Mouse (Mus musculus): ENCODE results near the gene Adra2c.

- no peak for TF ChIP-seq E2F4 (IDR thresholded peaks at IDR 0.05; ENCODE audit: insufficient read depth)
- TF ChIP-seq POLR2A (IDR thresholded peaks at IDR 0.05; ENCODE audit: insufficient read length, low read depth): no peak
- no peak for TF ChIP-seq TCF12 (IDR thresholded peaks at IDR 0.05; ENCODE audit: insufficient read depth, poor library complexity, severe bottlenecking)
- no peak for TF ChIP-seq USF1 (IDR thresholded peaks at IDR 0.05; ENCODE audit: low read depth)
- no peak for TF ChIP-seq MYOG (IDR thresholded peaks at IDR 0.05; ENCODE audit: control insufficient read depth in 1 of 3, insufficient read depth in 1 of 3, insufficient read length in 2 of 3, low read depth in 2 of 3)
- no peak for TF ChIP-seq SRF (IDR thresholded peaks at IDR 0.05; ENCODE audit: control insufficient read depth, insufficient read length, low read depth)
- no peak for TF ChIP-seq TCF3 (IDR thresholded peaks at IDR 0.05; ENCODE audit: insufficient read length, low read depth)
- no peak for TF ChIP-seq MAX (IDR thresholded peaks at IDR 0.05; ENCODE audit: low read depth)
- no peak for TF ChIP-seq POLR2AphosphoS2 (IDR thresholded peaks at IDR 0.05; ENCODE audit: insufficient read length, low read depth)
- TF ChIP-seq MYOD1 (IDR thresholded peaks at IDR 0.05; ENCODE audit: control insufficient read depth in 1 of 3, insufficient read length in 2 of 3, low read depth in 2 of 3): no peak
Observed at GRCm38 (mm10) chr5:35278741-35279695, 899 bp downstream of the Adra2c start.

Data from myocyte (in vitro differentiated cells).